Mouse (Mus musculus) CH12.LX (cell line): Measurements from ENCODE around the gene Rps16.

Source experiments
- CHD1 ChIP-seq: IDR thresholded peaks from 2 replicates; pipeline ENCODE4 v1.6.1; 2012; ENCODE audit warnings: low read depth, low read length, improper control_type of control experiment, inconsistent platforms
- CTCF ChIP-seq, 2 experiments: IDR thresholded peaks in 1 of 2; conservative IDR thresholded peaks in 1 of 2; 2 replicates each; pipeline ENCODE4 v1.5.1; 2011 to 2012; ENCODE audit warnings: low read depth in 2 of 2, low read length in 2 of 2, improper control_type of control experiment in 1 of 2, inconsistent platforms in 1 of 2, mild to moderate bottlenecking in 1 of 2, moderate library complexity in 1 of 2
- E2F4 ChIP-seq: IDR thresholded peaks from 2 replicates; pipeline ENCODE4 v1.6.1; 2011; ENCODE audit warnings: low read depth, low read length, improper control_type of control experiment; ENCODE audit not compliant: insufficient replicate concordance
- ELF1 ChIP-seq: IDR thresholded peaks from 2 replicates; pipeline ENCODE4 v1.6.1; 2014; ENCODE audit warnings: low read depth, mild to moderate bottlenecking, inconsistent platforms, low read length, improper control_type of control experiment
- EP300 ChIP-seq: IDR thresholded peaks from 2 replicates; pipeline ENCODE4 v1.6.1; 2011; ENCODE audit warnings: low read length, improper control_type of control experiment
- ETS1 ChIP-seq: conservative IDR thresholded peaks from 2 replicates; pipeline ENCODE4 v1.6.1; 2012; ENCODE audit warnings: low read depth, mild to moderate bottlenecking, inconsistent platforms, low read length, improper control_type of control experiment, moderate library complexity
- MAX ChIP-seq: IDR thresholded peaks from 2 replicates; pipeline ENCODE4 v1.6.1; 2011; ENCODE audit warnings: low read length, improper control_type of control experiment
- NRF1 ChIP-seq: IDR thresholded peaks from 2 replicates; pipeline ENCODE4 v1.6.1; 2014; ENCODE audit warnings: low read depth, mild to moderate bottlenecking, inconsistent platforms, low read length, improper control_type of control experiment, moderate library complexity
- TBP ChIP-seq: conservative IDR thresholded peaks from 2 replicates; pipeline ENCODE4 v1.6.1; 2011; ENCODE audit warnings: low read depth, low read length, improper control_type of control experiment

GRCm38 (mm10) chr7:28354113-28354581 lies 3.7 kb downstream of the Rps16 start:
- TF ChIP-seq ETS1 (no peak), E2F4 (no peak), CHD1 (no peak), MAX (no peak), NRF1 (no peak), CTCF (conservative IDR thresholded peaks at IDR 0.05 in 1 of 2, IDR thresholded peaks at IDR 0.05 in 1 of 2; ENCODE audit: low read depth in 2 of 2, low read length in 2 of 2) (no peak), TBP (no peak), ELF1 (no peak), EP300 (no peak)
